Mouse (Mus musculus) naive thymus-derived CD4-positive, alpha-beta T cell, adult 2 months (primary cell): ENCODE data around the gene Ptpn14.

ENCODE experiments used
- DNase-seq: peaks from one replicate; pipeline ENCODE4 v3.0.0-alpha.2; 2011; ENCODE audit warnings: low read depth

Ptpn14 gene

DNA sequence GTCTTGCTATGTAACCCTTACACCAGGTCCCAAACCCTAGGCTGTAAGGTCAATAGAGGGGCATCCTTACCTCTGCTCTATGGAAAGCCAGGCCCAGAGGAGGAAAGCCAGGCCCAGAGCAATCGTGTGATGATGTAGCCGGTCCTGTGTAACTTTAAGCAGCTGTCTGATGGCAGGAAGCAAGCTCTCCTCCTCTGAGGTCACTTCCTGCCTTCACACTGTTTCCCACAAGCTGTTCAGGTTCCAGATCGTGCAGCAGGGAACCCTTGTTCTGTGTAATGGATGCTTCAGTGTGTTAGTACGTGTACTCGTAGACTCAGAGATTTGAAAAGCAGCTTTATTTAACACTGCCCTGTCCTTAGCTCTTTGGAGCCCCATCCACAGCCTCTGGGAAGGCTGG is 139.0 kb downstream of the Ptpn14 start:
- peak; percentile 73 for DNase-seq

- DNase-seq = no peak
These were observed 139.4 kb downstream of the Ptpn14 start for GRCm38 (mm10) chr1:189867497-189867896.

DNA sequence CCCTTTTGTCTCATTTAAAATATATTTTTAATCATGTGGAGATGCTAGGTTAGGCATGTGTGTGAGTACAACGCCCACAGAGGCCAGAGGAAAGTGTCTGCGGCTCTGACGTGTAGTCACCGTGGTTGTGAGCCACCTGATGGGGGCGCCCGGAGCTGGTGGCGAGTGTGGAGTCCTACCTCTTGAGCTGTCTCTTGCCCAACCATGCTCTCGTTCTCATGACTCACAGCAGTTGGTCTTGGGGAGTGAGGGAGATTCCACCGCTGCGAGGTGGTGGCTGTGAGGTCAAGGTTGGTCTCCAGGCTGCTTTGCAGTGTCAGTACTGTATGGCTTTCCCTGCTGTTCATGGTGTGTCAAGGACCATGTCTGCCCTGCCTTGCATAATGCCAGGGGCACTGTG is 140.0 kb downstream of the Ptpn14 start:
- no peak for DNase-seq

DNA sequence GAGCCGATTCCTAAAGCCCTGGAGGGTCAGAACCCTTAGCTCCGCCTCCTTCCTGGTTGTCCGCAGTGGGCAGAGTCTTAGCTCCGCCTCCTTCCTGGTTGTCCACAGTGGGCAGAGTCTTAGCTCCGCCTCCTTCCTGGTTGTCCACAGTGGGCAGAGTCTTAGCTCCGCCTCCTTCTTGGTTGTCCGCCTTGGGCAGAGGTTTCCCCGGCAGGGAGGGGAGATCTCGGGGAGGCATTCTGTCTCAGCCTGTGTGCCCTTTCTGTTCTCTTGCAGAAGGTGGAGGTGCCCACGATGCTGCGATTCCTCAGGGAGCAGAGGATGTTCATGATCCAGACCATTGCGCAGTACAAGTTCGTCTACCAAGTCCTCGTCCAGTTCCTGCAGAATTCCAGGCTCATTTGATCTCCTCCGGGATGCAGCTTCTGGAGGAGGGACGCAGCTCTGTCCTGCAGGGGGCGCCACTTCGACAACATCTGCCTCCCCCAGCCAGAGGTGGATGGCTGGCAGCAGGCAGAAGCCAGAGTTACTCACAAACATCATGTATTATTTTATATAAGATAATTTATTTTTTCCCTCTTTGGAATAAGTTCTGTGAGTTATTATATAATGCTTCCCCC is 141.7 kb downstream of the Ptpn14 start:
- DNase-seq = peak; percentile 23

- DNase-seq = no peak
These were observed 142.5 kb downstream of the Ptpn14 start for GRCm38 (mm10) chr1:189870539-189870938.

DNA sequence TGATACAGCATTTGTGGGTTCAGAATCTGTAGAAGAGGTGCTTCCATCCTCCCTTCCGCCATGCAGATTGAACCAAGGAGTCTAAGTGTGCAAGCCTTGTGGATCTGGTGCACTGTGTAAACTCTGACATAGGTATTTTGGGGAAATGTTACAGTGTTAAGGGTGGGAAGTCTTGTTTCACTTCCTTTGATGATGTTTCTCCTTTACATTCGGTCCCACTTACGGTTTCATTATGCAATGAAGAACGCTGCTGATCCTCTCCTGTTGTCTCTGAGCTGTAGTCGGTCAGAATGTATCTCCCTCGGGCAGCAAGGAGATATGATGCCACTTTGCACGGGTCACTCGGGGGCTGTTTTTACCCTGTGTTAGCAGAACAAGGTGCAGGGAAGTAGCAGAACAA is 143.6 kb downstream of the Ptpn14 start:
- DNase-seq = no peak

DNA sequence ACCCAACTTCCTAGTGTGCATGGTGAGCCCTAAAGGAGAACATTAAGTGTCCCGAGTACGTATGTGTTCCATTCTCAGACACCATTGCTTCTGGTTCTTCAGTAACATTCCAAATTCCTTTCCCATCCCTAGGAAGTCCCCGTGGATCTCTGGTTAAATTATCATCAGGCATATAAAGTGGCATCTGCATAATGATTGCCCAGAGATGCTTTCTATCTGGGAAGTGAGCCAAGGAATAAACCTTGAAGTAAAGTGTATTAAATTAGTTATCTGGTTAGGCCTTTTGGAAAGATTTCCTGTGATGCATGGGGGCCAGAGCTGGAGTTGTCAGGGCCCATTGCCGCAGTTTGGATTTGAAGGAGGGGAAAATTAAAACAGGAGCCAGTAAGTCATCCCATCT is 144.0 kb downstream of the Ptpn14 start:
- DNase-seq = no peak

- DNase-seq = no peak
These were observed 145.5 kb downstream of the Ptpn14 start for GRCm38 (mm10) chr1:189873591-189873990.

GRCm38 (mm10) chr1:189875439-189875861 is 147.4 kb downstream of the Ptpn14 start:
- DNase-seq = no peak

DNA sequence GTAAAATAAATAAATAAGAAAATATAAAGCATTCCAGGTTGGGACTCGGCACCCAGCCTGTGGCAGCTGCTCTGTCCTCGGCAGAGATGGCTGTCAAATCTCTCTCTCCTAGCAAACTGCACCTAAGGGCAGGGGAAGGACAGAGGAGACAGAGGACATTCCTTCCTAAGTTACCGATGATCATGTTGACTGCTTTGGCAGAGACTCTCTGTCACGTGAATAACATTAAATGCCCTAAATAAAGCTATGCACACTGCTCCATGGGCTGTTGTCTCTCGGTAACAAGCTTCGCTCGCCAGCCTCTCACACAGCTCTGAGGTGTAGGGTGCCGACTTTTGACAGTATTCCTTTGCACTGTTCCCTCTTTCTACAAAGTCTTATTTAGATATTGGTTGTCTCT is 148.1 kb downstream of the Ptpn14 start:
- DNase-seq = no peak

- no peak for DNase-seq
These were observed 151.1 kb downstream of the Ptpn14 start for GRCm38 (mm10) chr1:189879212-189879611.

DNA sequence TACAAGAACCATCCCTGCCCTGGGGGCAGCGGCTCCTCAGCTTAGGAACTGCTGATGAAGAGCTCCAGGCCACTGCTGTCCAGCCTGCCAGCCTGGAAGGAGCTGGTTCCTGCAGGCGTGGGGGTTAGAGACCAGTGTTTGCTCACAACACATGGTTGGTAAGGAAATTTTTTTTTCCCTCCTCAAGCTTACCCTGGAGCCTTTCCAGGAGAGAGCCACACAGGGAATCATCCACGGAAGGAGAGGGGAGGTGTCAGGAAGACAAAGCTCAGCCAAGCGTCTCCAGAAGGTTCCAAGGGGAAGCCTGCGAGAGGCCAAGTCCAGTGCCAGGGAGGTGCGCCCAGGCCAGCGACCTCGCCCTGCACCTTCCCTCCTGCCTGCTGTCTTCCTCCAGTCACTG is 151.9 kb downstream of the Ptpn14 start:
- no peak for DNase-seq

DNA sequence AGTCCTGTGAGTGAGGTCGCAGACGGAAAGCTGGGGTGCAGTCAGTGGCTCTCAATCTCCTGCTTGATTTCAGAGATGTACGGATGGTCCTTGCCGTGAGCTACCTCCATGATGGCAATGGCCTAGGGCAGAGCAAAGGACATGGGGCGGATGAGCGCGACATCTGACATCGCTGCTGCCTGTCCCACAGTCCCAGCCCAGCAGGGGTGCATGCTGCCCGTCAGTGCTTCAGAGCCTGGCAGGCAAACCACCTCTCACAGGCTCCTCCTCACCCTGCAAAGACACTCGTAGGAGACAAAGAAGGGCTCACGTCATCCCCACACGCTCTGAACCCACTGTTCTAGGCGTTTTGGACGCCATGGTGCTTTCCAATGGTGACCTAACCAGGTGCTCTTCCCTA is 152.7 kb downstream of the Ptpn14 start:
- DNase-seq = no peak

- DNase-seq = peak; percentile 63
These were observed 154.8 kb downstream of the Ptpn14 start for GRCm38 (mm10) chr1:189882886-189883285.

DNA sequence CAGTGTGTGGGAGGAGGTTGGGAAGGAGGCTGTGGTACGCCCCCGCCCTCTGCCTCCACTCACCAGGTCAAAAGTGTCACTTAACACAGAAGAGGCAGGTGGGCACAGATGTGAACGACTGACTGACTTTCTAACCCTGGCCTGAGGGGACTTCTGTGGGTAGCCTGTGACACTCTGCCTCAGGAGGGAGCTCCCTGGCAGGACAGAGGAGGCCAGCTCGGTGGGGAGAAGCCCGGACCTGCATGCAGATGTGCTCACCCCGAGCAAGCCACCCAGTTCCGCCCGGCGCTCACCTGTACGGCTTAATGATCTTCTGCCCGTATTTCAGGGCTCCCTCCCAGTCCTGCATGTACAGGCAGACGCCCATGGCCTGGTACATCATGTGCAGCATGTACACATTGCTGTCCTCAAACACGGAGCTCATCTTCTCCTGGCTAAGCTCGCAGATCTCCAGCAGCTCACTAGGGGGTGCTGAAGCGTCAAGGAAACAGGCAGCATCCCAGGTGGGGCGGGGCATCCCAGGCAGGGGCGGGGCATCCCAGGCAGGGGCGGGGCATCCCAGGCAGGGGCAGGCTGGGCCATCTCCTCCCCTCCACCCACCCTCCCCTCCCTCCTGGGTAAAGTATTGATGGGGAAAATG is 155.6 kb downstream of the Ptpn14 start:
- no peak for DNase-seq

- no peak for DNase-seq
These were observed 156.9 kb downstream of the Ptpn14 start for GRCm38 (mm10) chr1:189884951-189885350.

DNA sequence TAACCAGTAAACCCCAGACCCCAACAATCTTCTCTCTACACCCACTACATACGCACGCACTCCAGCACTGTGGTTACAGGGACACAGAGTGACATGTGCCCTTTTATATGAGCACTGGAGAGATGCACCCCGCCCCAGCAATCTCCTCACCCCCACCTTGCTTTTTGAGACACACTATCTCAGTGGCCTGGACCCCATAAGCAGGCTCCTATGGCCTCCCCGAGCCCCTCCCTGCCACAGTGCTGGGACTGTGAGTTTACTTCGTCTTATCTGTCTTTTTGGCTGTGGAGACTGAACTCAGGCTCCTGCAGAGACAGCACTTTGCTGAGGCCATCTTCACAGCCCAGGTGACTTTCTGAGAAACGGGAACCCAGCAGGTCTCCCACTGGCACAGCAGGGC is 157.9 kb downstream of the Ptpn14 start:
- no peak for DNase-seq

DNA sequence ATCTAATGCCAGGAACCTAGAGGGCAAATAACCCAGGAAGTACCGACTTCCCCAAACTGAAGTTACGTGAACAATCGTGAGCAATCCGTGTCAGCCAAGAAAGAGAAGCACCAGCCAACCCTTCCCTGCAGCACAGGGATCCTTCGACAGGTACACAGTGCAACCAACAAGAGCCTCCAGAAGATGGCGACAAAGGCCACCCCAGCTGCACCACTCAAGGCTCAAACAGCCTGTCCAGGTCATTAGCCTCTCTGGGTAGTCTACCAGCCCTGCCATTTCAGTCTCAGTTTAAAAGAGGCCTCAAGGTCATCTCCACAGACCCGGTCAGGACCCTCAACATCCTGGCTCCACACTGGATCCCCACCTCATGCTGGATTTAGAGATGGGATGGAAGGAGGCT is 159.4 kb downstream of the Ptpn14 start:
- peak; percentile 65 for DNase-seq

DNA sequence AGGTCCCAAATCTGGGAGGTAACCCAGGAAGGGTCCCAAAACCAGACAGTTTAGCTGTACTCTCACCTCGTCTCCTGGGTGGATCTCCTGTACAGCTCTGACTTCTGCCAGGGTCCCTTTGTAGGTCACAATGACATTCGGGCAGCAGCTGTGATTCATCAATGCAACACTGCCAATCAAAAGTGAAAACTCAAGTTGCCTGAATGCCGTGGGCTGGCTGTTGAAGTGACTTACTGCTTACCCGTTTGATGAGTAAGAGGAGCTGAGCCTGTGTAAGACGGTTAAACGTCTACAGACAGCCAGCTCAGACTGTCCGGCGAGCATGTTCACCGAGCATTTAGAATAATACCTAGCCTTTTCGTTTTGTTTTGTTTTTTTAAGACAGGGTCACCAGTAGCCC is 160.7 kb downstream of the Ptpn14 start:
- no peak for DNase-seq

DNA sequence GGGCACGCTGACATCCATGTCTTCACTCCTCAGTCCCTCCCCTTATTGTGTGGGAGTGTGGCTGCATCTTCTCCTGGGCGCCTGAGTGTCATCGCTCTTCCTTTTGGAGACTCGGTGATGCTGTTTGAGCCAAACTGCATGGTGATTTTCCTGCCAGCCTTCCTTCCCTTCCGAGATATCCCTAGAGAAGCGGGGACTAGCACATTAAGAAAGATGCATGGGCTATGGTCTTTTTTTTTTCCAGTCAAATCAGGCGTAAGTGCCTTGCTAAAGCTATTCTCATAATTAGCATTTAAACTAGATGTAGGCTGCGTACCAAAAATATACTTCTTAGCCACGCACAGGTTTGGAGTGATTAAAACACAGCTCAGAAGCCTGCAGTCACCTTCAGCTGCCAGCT is 166.1 kb downstream of the Ptpn14 start:
- no peak for DNase-seq

DNA sequence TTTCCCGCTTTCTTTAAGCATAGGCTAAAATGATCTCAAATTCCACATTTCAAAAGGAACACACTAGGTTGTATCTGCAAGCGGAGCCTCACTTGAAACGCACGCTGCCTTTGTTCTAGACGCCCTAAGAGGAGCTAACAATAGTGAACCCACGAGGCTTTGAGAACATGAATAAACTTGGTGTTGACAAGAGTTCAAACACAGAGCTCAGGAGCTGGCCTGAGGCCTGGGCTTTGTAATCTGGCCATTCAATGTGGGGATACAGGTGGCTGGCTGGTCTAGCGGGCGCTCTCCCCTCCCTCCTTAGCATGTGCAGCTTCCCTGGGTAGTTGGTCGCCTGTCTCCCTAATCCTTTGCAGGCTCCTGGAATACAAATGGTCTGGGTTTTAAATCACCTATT is 169.8 kb downstream of the Ptpn14 start:
- DNase-seq = no peak

- DNase-seq = no peak
These were observed 170.6 kb downstream of the Ptpn14 start for GRCm38 (mm10) chr1:189898708-189899107.

- no peak for DNase-seq
These were observed 171.5 kb downstream of the Ptpn14 start for GRCm38 (mm10) chr1:189899526-189899925.

DNA sequence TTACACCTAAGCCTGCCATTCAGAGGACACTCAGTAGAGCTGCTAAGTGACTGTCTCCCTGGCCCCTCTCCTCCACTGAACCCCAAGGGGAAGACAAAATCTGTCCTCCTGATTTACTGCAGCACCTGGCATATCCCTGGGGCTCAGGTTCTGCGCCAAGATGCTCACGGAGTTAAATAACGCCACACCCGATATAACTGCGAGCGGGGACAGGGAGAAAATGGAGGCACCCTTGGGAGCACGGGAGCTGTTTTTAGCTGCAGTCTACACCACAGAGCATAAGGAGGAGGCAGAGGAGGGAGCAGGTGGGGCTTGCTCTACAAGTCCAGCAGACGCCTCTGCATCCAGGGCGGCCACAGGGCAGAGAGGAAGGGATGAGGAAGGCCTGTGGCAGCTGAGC is 174.3 kb downstream of the Ptpn14 start:
- no peak for DNase-seq
